Mouse (Mus musculus): Measurements from ENCODE around the gene Asphd2.

DNA sequence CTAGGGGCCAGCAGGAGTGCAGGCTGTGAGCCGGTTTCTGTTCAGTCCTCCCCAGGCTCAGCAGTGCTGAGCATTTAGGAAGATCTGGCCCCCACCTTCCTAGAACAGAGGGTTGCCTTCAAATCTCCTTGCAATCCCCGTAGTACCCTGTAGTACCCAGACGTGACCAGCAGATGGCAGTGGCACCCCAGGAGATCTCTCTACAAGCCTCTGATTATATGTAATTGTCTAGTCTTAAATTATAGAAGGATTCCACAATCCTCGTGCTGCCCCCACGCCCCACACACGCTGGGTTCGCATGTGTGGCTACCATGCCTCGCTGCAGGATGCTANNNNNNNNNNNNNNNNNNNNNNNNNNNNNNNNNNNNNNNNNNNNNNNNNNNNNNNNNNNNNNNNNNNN, 38.3 kb upstream of the Asphd2 start:
- TF ChIP-seq MYOD1 (IDR thresholded peaks at IDR 0.05; ENCODE audit: control insufficient read depth in 1 of 3, insufficient read length in 2 of 3, low read depth in 2 of 3), result no peak
- TF ChIP-seq USF1 (IDR thresholded peaks at IDR 0.05; ENCODE audit: low read depth), result no peak
- no peak for TF ChIP-seq POLR2A (IDR thresholded peaks at IDR 0.05; ENCODE audit: insufficient read length, low read depth)
- TF ChIP-seq E2F4 (IDR thresholded peaks at IDR 0.05; ENCODE audit: insufficient read depth), result no peak
